Mouse (Mus musculus) spleen, postnatal 4 days (tissue): ENCODE measurements around the gene Ubash3a.
"Not testable (repeated sequence)": the region's sequence is repeated elsewhere in the genome, so short reads cannot be mapped to it uniquely, and the experiment has no call there.

Experiments used
- DNase-seq, 2 experiments: peaks; one replicate each; pipeline ENCODE4 v3.0.0; 2022; ENCODE audit warnings: low spot score in 2 of 2

Ubash3a gene

GRCm38 (mm10) chr17:31260430-31260829, 52.8 kb downstream of the Ubash3a start:
- peak in 1 of 2 experiments; percentile 28 for DNase-seq

- peak in 1 of 2 experiments; percentile 33 for DNase-seq
These were observed 53.7 kb downstream of the Ubash3a start for GRCm38 (mm10) chr17:31261352-31261751.

DNA sequence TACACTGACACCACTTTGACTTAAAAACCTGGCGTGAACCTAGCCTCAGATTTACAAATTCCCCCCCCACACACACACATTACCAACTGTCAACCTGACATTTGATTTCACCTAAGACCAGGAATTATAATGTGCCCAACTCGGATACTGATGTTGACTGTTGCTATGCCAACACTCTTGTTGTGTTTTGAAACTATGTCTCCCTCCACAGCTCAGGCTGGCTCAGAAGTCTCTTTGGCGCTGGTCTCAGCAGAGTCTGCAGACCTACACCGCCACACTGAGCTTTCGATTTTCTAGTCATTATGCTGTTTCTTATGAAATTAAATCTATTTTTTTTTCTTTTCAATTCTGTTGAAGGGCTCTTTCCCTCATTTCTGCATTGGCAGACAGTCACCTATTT, 55.0 kb downstream of the Ubash3a start:
- DNase-seq = no peak

DNA sequence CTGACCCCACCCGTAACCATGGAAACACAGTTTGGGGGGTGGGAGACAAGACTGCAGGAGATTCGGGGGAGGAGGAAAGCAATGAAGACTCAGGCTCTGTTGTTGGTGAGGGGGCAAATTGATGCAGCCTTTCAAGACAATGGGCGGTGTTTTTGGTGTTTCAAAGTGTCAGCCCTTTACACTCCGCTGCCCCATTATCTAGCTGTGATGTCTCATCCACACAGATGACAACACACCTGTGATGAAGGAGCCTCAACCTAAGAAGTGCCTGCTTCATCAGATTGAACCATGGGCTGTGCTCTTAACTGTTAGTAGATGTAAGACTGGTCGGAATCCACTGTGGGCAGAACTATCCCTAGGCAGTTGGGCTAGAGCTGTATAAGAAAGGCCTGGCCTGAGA, 56.1 kb downstream of the Ubash3a start:
- no peak for DNase-seq

DNA sequence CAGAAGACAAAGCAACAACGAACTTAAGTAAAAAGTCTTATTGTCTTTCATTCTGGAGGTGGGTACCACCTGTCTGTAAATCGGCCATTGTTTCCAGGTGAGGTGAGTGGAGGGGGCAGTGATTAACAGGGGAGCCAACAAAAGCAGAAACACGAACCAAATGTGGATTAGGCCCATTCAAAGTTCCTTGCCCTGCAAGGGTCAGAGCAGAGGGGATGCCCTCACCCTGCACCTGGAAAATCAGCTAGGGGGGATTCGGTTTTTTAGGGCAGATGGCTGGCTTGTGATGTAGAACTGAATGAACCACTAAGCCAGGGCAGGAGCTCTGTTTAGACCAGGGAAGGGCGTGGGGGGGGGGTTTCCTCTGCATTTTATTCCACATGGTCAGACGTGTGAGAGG, 56.7 kb downstream of the Ubash3a start:
- DNase-seq = no peak

DNA sequence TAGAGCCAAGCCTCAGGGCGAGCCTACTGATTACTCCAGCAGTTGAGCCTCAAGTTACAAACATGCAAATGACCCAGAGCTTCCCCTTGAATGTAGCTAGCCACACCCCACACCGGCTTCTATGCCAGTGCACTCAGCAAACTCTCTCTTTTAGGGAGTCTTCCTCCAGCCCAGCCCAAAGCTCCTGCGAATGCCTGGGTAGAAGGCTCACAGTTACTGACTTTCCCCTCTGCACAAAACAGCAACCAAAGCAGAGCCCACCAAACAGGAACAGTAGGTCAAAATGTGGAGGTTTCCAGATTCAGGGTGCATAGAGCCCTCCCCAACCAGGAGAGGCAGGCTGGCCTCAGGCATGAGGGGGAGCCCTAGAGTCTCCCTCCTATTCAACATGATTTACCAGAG, 57.5 kb downstream of the Ubash3a start:
- DNase-seq = peak; percentile 64 to 83

DNA sequence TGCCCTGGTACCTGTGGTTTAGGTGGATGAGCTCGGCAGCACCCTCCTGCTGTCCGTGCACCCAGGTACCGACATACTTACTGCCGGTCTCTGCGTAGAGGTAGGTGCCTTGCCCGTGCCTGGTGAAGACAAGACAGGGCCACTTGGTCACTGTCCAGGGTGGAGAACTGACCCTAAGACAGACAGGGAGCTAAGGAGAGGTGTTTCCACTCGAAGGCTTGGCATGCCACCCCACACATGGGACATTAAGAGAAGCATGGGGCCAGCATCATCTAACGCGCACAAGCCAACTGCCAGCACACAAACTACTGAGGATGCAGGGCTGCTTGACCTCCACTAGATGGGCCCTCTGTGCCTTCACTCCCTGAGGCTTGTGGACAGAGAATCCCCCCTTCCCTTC, 58.2 kb downstream of the Ubash3a start:
- DNase-seq = peak in 1 of 2 experiments; percentile 30

- peak; percentile 36 to 78 for DNase-seq
These were observed 58.8 kb downstream of the Ubash3a start for GRCm38 (mm10) chr17:31266321-31266950.

DNA sequence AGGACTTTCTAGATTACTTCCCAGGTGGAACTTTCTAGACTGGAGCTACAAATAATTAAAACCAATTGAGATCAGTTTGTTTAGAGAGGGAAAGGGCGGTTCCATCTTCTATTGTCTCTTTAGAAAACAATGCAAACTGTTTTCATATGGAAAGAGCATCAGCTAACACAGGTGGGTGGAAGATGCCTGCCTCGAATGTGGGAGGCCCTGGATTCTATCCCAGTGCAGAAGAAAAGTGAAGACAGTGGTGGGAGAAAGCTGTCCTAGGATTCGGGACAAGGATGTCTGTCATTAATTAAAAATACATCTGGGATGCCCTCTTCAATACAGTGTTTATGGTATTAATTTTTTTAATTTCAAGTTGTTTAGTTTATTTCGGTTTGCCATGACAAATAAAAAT, 59.5 kb downstream of the Ubash3a start:
- DNase-seq = no peak

GRCm38 (mm10) chr17:31267603-31268002, 59.9 kb downstream of the Ubash3a start:
- DNase-seq = no peak

GRCm38 (mm10) chr17:31268016-31268415, 60.3 kb downstream of the Ubash3a start:
- DNase-seq = no peak

DNA sequence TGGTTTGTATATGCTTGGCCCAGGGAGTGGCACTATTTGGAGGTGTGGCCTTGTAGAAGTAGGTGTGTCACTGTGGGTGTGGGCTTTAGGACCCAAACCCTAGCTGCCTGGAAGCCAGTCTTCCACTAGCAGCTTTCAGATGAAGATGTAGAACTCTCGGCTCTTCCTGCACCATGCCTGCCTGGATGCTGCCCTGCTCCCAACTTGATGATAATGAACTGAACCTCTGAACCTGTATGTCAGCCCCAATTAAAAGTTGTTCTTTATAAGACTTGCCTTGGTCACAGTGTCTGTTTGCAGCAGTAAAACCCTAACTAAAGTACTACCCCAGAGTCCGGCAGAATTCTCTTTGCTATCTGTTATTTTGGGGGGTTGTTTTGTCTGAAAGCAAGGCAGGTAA, 62.1 kb downstream of the Ubash3a start:
- no peak for DNase-seq

- DNase-seq = no peak
These were observed 62.6 kb downstream of the Ubash3a start for GRCm38 (mm10) chr17:31270246-31270645.

DNA sequence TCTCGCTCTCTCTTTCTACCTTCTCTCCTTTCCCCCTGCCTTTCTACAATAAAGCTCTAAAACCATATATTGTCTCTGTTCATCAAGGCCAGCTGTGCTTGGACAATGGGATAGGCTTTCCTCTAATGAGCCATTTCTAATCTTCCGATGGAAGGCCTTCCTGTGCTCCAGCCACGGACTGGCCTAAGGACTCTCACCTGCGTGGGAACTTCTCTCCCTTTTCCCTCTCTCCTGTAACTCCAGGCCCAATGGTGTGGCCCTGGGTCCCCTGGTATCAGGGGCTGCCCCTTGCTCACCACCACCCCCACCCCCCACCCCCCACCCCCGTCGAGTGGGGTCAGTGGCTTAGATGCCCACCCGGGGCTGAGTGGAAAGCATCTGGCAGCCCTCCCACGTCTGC, 63.1 kb downstream of the Ubash3a start:
- not testable (repeated sequence) for DNase-seq

DNA sequence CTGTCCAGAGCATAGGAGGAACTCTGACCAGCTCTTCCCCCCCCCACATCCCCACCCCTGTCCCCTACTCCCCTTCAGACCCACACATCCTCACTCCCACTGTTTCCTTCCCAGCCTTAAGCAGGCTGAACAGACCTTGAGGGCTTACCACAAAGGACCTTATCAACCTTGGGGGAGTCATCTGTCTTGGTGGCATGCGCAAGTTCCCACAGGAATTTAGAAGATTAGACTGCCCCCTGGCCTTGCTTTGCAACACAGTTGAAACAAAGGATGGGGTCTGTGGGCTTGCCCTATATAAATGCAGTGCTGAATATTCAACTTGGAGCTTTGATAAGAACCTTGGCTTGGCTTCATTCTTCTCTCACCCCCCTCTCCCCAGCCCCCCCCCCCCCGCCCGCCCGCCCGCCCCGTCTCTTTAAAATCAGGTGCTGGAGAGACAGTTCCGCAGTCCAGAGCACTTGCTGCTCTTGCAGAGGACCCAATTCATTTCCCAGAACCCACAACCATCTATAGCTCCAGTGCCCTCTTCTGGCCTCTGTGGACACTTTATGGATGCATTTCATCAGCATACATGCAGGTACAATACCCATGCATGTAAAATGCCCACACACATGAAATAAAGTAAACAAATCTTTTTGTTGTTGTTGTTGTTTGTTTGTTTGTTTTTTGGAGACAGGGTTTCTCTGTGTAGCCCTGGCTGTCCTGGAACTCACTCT, 63.6 kb downstream of the Ubash3a start:
- no peak for DNase-seq

DNA sequence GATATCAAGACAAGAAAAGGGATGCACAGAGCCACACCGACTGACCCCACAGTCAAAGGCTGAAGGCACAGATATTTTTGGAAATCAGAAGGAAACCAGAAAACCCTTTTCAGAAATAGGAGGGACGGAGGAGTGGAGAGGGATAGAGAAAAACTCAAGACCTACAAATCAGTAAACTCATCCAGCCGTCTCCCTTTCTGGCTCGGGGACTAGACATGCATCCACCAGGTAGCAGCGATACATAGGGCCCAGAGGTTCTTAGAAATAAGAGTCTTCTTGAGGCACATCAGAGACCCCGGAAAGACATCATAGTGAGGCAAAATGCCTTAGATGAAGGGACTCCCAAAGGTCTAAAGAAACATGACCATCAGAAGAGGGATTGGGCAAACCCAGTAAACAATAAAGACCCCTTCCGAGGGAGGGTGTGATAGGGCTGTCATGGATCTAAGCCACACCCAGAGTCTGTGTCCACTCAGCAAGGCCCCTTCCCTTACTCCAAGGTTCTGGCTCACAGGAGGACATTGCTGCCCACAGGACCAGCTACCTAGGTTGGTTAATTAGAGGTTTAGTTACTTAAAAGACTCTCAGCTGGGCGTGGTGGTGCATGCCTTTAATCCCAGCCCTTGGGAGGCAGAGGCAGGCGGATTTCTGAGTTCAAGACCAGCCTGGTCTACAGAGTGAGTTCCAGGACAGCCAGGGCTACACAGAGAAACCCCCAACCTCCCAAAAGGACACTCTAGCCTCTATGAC, 64.9 kb downstream of the Ubash3a start:
- DNase-seq = no peak

DNA sequence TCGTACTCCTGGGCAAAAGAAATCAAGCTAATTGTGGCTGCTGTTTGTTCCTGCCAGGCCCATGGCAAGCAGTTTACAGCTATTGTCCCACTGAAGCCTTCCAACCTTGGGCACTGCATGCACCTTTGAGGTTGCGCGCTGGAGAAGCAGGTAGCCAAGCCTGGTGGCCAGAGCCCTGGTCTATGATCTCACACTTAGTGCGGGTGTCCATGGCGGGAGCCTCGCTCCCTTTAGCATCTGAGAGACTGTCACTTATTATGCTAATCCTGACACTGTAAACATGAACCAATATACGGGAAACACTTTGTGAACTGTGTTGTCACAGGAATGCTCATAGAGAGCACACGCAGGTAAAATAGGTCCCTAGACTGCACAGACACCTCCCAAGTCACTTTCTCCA, 66.0 kb downstream of the Ubash3a start:
- DNase-seq = no peak

- DNase-seq = peak in 1 of 2 experiments; percentile 27
These were observed 67.5 kb downstream of the Ubash3a start for GRCm38 (mm10) chr17:31275181-31275580.

DNA sequence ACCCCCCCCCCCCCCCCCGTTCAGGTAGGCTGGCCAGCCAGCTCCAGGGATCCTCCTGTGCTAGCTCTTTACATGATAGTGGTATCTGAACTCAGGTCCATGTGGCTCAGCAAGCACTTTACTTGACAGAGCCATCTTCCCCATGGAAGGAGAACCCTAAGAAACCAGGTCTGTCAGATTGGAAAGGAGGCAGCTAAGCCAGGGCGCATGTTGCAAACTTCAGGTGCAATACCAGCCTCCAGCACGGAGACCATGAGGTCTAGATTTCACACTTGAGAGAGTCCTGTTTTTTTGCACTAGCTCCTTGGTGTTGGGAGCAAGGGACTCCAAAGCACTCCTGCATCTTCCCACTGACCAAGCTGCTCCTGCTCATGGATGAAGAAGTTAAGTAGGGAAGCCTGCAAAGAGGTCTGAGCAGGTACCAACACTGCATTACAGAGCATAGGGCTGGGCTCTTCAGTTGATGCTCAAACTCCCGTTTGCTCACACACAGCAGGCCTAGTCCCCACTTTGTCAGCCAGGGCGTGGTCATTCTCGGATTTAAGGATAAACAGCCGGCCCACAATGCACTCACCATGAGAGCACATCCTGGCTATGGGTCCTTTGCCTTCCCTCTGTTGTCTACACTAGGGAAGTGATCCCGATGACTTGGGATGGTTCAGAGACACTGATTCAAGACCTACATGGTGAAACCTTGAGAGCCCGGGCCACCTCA, 68.7 kb downstream of the Ubash3a start:
- no peak for DNase-seq

- DNase-seq = peak; percentile 89 to 94
These were observed 69.5 kb downstream of the Ubash3a start, which contains the start of gene Rsph1 for GRCm38 (mm10) chr17:31276922-31277918. Rsph1 (minus strand) TSS chr17:31277383.

DNA sequence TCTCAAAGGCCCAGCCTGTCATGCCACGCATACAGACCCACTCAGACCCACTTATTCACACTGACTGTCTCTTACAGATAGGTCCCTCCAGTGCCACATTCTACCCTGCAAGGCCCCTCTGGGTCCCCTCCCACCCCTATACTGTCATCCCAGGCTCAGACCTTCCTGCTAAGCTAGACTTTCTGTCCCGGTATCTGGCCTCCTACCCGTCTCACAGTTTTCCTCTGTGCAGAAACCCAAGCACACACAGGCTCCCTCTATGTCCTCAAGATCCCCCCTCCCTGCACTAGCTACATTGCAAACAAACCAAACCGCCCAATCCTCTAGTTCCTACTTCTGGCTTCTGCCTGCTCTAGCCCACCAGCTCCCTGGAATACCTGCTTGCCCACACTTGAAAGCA, 70.3 kb downstream of the Ubash3a start:
- DNase-seq = no peak
